Mouse (Mus musculus): ENCODE measurements around the gene Fam222b.
A peak's percentile ranks its signal among the peaks of the same experiment; 100 is the strongest.

Gene Fam222b

GRCm38 (mm10) chr11:78136132-78136531, 41.7 kb downstream of the Fam222b start:
- DNase-seq (ENCODE audit: low spot score), result no peak

GRCm38 (mm10) chr11:78137584-78137983, 43.1 kb downstream of the Fam222b start:
- DNase-seq (ENCODE audit: low spot score), result no peak

GRCm38 (mm10) chr11:78138023-78138422, 43.6 kb downstream of the Fam222b start:
- DNase-seq (ENCODE audit: low spot score), result no peak

GRCm38 (mm10) chr11:78140665-78141064, 46.2 kb downstream of the Fam222b start:
- no peak for DNase-seq (ENCODE audit: low spot score)

GRCm38 (mm10) chr11:78143520-78143919, 49.1 kb downstream of the Fam222b start:
- no peak for DNase-seq (ENCODE audit: low spot score)

- DNase-seq (ENCODE audit: low spot score), result no peak
Observed at GRCm38 (mm10) chr11:78146168-78146567, 51.7 kb downstream of the Fam222b start.

GRCm38 (mm10) chr11:78146707-78147543, 52.5 kb downstream of the Fam222b start:
- no peak for DNase-seq (ENCODE audit: low spot score)

- no peak for DNase-seq (ENCODE audit: low spot score)
Observed at GRCm38 (mm10) chr11:78151161-78151560, 56.7 kb downstream of the Fam222b start.

- DNase-seq (ENCODE audit: low spot score), result peak; percentile 62
Observed at GRCm38 (mm10) chr11:78152299-78153231, 58.1 kb downstream of the Fam222b start.

- DNase-seq (ENCODE audit: low spot score), result no peak
Observed at GRCm38 (mm10) chr11:78153778-78154177, 59.3 kb downstream of the Fam222b start.

GRCm38 (mm10) chr11:78155674-78156073, 61.2 kb downstream of the Fam222b start:
- no peak for DNase-seq (ENCODE audit: low spot score)

- no peak for DNase-seq (ENCODE audit: low spot score)
Observed at GRCm38 (mm10) chr11:78156156-78156699, 61.8 kb downstream of the Fam222b start.

GRCm38 (mm10) chr11:78159096-78159495, 64.6 kb downstream of the Fam222b start:
- DNase-seq (ENCODE audit: low spot score), result peak; percentile 61

- no peak for DNase-seq (ENCODE audit: low spot score)
Observed at GRCm38 (mm10) chr11:78159557-78159956, 65.1 kb downstream of the Fam222b start.

- no peak for DNase-seq (ENCODE audit: low spot score)
Observed at GRCm38 (mm10) chr11:78160171-78160570, 65.7 kb downstream of the Fam222b start.

- DNase-seq (ENCODE audit: low spot score), result no peak
Observed at GRCm38 (mm10) chr11:78160675-78161074, 66.2 kb downstream of the Fam222b start.

- no peak for DNase-seq (ENCODE audit: low spot score)
Observed at GRCm38 (mm10) chr11:78161169-78161568, 66.7 kb downstream of the Fam222b start.

- DNase-seq (ENCODE audit: low spot score), result no peak
Observed at GRCm38 (mm10) chr11:78161968-78162367, 67.5 kb downstream of the Fam222b start.

GRCm38 (mm10) chr11:78162504-78162903, 68.0 kb downstream of the Fam222b start:
- no peak for DNase-seq (ENCODE audit: low spot score)

GRCm38 (mm10) chr11:78163045-78163444, 68.6 kb downstream of the Fam222b start:
- no peak for DNase-seq (ENCODE audit: low spot score)

- DNase-seq (ENCODE audit: low spot score), result peak; percentile 68
Observed at GRCm38 (mm10) chr11:78163681-78164603, 69.5 kb downstream of the Fam222b start.

GRCm38 (mm10) chr11:78164604-78164923, 70.1 kb downstream of the Fam222b start:
- no peak for DNase-seq (ENCODE audit: low spot score)

All from ovary, postnatal 36 days (tissue).